Mouse (Mus musculus): ENCODE results near the gene Ibtk. TPM values are rescaled to one million over a fixed set of nuclear protein-coding genes. Genes with fewer than 3 reads are reported as not detected.

The Ibtk gene
- polyA plus RNA-seq, 2 experiments from 2014 or later: 20.5 to 33.2 TPM

DNA sequence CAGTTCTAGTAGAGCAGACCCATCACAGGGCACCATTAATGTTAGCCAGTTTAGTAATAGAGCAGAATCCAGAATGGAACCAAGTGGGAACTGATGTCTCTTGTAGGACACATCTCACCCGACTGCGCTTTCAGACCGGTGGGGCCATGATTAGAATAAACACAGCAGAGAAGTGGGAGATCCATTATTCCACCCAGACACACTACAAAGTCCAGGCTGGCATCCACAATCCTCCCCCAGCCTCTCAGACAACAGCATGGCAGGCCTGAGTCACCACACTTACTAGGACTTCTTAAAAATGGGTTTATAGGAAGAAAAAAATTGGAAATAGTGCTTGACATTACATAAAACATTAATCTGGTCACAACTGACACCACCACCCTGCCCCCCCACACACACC lies 53.5 kb downstream of the Ibtk start:
- ATAC-seq: no peak

DNA sequence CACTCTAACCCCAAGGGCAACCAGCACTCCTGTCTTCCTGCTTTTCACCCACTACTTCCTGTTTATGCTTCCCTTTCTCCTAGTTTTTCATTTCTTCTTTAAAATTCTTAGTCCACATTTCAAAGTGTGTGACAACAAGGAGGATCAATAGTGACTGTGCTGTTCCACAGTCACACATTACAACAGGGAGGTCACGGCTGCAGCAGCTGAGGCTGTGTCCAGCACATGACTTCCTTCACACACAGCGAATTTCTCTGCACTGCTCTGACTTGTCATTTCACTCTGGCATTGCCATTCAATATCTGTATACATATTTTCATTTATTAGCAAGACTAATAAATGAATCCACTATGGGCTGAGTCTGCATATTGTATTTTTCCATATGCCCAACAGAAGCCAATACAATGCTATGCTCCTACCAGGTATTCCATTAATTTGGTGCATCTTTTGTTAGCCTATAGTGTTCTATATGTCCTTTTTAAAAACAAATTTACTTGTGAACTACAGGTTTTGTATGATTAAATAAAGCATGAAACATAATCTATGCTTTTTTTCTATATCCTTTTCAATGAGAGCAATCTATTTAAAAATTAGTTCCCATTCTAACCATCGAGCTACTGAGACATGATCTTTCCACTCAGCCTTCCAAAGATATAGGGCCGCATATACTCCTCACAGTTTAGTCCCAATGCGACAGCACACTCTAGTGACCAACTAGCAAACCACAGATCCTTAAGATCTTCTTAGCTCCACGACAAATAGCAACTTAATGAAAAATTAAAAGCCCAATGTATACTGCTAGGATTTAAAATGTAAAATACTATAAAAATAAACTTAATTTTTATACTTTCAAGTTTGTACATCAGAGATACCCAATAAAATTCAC lies 55.7 kb downstream of the Ibtk start:
- ATAC-seq: no peak

DNA sequence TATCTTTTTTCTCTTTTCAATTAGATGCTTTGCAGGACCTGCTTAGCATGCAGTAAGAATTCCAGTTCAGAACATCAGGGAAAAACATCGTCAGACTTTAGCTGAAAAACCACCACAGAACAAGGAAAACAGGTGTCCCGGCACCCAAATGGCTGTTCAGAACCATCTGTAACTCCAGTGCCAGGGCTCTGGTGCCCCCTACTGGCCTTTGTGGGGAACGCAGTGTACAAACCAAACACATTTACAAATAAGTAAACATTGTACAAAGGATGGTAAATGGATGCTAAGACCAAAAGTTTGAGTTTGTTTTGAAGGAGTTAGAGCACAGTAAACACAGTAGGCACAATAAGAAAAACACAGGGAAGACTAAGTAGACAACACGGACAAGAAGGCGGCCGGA lies 64.1 kb downstream of the Ibtk start:
- ATAC-seq: no peak

DNA sequence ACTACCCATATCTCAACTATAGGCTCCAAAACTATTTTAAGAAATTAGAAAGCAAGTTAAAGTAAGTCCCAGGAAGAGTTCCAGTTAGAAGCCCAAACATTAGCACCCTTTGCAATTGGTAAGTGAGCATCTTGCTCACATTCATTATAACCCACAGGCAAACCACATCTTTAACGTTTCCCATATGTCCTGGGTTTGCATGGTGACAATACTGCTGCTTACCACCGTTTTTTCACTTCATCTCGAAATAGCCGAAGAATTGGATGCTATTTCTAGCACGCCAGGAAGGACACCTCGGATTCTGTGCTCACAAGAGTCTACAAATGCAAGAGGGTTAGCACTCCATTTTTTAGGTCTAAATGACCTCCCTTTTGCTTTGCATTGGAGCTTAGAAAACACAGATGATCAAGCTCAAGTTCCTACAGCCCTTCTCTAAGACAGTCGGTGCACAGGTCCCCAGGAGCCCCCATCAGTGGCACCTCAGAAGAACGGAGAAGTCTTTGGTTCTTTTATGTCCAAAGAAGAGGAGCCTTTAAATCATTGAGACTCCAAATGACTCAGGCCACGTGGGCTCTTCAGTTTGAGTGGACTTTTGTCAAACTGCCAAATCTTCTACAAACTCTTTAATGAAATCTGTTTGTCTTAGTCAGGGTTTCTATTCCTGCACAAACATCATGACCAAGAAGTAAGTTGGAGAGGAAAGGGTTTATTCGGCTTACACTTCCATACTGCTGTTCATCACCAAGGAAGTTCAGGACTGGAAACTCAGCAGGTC lies 73.8 kb downstream of the Ibtk start:
- no peak for ATAC-seq

DNA sequence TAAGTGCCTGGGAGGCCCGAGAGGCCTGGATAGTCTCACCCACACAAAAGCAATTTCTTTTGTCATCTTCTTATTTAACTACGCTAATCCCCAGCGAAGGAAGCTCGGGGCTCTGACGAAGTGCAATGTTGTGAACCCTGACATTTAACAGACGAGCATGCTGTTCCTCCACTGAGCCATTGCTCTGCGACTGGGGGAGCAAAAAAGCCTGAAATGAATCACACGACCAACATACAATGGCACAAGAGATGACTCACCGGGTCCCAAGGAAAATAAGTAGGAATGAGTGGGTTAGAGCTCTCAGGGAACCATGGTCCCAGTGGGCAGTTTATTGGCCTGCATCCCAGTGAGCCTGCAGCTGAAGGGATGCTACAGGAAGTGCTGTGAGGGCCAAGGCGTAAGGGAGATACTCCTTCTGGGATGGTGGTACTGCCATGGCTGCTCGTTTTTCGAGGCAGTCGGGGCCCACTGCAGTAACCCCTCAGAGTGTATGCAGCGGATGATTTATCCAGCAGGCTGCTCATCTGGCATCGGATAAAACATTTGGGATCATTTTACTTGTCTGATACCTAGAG lies 75.1 kb downstream of the Ibtk start:
- no peak for ATAC-seq

DNA sequence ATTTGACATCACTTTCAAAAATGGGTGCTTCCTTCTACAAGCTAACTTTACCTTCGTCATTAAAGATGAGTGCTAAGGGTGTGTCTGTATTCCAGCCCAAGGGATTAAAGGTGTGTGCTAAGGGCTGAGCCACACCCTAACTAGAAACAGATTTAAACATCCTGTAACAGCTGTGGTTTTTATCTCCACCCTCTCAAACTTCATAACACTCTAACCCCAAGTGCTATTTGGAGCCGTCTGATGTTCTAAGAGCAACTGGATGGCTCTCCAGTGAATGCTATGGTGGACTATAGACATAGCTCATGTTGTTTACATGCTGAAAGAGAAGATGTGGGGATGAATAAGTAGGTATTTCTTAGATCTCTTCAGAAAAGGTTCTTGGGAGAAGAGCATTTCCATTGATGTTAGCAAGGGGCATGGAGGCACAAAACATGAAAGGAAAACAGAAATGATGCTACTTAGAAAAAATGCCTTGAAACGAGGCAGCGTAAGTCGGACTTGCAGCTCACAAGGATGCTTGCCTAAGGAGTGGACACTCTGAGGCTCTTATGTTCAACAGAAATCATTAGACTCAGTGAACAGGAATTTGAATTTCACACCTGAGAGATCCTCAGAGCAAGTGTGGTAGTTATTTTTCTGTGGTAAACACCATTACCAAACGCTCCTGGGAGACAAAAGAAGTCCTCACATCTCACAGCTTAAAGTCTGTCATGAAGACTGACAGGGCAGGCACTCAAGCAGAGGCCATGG lies 77.4 kb downstream of the Ibtk start:
- no peak for ATAC-seq

DNA sequence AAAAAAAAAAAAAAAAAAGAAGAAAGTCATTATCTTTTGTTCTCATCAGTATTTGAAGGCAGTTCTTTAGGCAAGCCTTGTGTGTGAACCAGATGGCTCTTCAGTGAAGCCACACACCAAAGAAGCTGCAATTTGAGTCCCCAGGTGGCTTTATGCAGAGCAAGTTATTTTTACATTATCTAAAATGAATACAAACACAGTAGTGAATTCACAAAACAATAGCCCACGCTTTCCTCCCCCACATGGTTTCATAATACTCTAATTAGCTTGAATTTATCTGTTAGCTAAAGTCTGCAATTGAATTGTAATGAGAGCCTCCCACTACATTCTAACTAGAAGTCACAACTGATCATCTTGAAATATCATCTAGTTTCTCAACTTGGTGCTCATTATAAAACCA lies 84.8 kb downstream of the Ibtk start:
- ATAC-seq: no peak

DNA sequence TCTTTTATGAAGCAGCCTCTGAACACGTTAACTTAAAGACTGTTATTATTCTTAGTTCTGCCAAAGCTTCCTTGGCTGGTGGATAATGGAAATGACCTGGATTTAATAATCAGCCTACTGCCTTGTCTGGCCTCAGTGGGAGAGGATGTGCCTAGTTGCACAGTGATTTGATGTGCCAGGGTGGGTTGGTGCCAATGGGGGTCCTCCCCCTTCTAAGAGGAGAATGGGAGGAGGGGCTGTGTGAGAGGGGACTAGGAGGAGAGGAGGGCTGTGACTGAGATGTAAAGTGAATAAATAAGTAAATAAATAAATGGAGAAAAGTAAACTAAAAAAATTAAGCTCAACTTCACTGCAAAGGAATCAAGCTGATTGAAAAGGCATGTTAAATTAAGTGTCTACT lies 85.3 kb downstream of the Ibtk start:
- no peak for ATAC-seq

DNA sequence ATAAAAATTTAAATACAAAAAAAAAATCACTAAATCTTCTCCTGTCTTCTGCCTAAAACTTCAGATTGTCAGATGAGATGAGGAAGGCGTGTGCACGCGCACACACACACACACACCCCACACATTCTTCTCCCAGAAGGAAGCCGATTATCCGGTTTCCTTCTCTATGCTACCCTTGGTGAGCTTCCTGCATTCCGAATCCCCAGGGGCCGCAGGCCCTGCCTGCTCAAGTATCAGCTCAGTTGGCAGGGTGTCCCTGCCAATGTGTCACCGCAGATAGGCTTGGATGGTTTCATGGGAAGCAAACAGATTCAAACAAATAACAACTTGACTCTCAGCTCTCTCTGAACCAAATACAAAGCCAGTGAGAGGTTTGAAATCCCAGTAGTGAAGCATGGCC lies 86.0 kb downstream of the Ibtk start:
- no peak for ATAC-seq

DNA sequence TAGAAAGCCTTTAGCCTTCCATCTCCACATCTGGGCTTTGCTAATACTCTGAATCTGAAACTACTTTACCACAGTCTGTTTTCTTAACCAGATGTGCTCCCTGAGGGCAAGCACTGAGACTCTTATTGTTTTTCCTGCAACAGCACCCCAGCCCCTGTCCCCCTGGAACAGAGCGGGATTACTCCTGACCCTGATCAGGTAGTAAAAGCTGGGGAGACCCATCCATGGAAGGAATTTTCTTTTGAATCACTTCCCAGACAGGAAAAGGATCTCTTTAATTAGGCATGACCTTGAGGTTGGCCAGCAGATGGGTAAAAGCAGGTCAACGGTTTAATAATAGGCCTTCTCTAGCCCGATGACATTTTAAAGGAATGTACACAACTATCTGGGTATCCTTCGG lies 95.7 kb downstream of the Ibtk start:
- ATAC-seq: no peak

DNA sequence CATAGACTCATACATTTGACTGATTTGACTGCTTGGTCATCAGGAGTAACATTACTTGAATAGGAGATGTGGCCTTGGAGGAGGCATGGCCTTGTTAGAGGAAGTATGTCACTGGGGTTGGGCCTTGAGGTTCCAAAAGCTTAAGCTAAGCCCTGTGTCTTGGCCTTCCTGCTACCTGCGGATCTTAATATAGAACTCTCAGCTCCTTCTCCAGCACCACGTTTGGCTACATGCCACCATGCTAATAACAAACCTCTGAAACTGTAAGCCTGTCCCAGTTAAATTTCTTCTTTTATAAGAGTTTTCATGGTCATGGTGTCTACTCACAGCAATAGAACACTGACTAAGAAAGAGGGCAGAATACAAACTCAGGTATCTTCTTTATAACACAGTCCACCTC lies 110.9 kb downstream of the Ibtk start:
- ATAC-seq: no peak

Other genes with a start within 250 kb of the Ibtk start
- gene Tpbg, start 93.0 kb upstream of the Ibtk start, polyA plus RNA-seq (2017; shearing (Covaris generic)): not detected